Mouse (Mus musculus) cortical plate, adult 2 months (tissue): ENCODE data around the gene Gm49393.

Experiments
- CTCF ChIP-seq: fragments of 200-500 bp; IDR thresholded peaks from 2 replicates; pipeline ENCODE4 v1.5.1; 2011; ENCODE audit warnings: mild to moderate bottlenecking, control low read depth, low read length; ENCODE audit not compliant: insufficient read depth; ENCODE audit errors: extremely low read depth
- POLR2A ChIP-seq: fragments of 200-500 bp; IDR thresholded peaks from 2 replicates; pipeline ENCODE4 v1.6.1; 2011; ENCODE audit warnings: mild to moderate bottlenecking, low read length, control low read depth; ENCODE audit not compliant: insufficient read depth; ENCODE audit errors: extremely low read depth

GRCm38 (mm10) chr13:60812768-60813167 is 122.6 kb downstream of the Gm49393 start:
- no peak for TF ChIP-seq CTCF
- TF ChIP-seq POLR2A: no peak
